ENCODE assay signal across 8 mouse cellular contexts in the genomic region with DNA sequence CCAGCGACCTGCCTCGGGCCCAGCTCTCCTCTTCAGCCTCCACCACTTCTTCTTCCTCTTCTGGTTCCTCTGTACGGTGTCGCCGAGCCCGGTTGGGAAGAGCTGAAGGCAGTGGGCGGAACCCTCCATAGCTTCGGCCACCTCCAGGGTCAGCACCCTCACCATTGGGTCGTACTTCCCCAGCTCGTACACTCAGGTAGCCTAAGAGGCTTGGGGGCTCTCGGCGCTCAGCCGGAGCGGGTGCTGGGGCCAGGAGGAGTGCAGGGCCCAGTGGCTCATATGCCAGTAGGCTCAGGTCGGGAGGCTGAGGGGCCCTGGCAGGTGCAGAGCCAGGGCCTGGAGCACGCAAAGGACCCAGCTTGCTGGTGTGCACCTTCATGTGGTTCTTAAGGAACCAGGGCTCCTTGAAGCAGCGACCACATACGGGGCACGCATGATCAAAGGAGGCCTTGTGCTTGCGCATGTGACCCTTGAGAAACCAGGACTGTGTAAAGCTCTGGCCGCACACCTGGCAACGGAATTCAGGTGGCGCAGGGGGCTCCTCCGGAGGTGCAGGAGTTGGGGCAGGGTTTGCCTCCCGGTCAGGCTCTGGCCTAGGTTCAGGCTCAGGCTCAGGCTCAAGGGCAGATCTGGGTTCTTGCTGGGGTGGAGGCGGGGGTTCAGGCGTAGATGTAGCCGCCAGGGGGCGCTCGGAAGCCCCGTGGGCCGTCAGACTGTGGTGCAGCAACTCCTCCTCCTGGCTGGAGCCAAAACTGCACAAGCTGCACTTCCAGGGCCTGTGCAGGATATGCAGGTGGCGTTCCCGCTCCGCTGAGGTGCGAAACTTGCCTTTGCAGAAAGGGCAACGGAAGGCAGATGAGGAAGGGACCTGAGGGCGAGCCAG. TPM values are rescaled to one million over a fixed set of nuclear protein-coding genes. Genes with fewer than 3 reads are reported as not detected.
A peak's percentile ranks its signal among the peaks of the same experiment; 100 is the strongest.
DNase-seq lines count a peak whose midpoint lies in the region; ATAC-seq and TF ChIP-seq lines count a peak whose summit lies in the region.

No protein-coding gene starts in this region.

- H3K4me2 ChIP-seq in embryonic facial prominence, embryonic 15.5 days (replicated peaks), result peak overlapping the region; percentile 37

- H3K36me3 ChIP-seq in embryonic facial prominence, embryonic 15.5 days, result peaks cover 46% of the 10 kb centered on the region

- ATAC-seq in embryonic facial prominence, embryonic 15.5 days (ENCODE audit: insufficient number of reproducible peaks, low FRiP score, low TSS enrichment, low read depth), result peak; percentile 76
- peak; percentile 82 for ATAC-seq in monocyte, adult 5-6 weeks (replicated peaks; ENCODE audit: insufficient number of reproducible peaks, low FRiP score, low TSS enrichment, poor library complexity, severe bottlenecking)

- no peak overlapping the region; the same call in 1 of the 2 replicates for H3K27ac ChIP-seq in bone marrow, adult 2 months (ENCODE audit: control insufficient read depth, insufficient read depth, low read depth, low read length, poor library complexity)
- H3K27ac ChIP-seq in embryonic facial prominence, embryonic 15.5 days (replicated peaks), result no peak overlapping the region

- H3K4me1 ChIP-seq in bone marrow, adult 2 months (ENCODE audit: control insufficient read depth, insufficient read depth, low read length), result no peaks in the 10 kb centered on the region
- H3K4me1 ChIP-seq in embryonic facial prominence, embryonic 15.5 days, result peaks cover 36% of the 10 kb centered on the region

- no peak overlapping the region for H3K4me3 ChIP-seq in bone marrow, adult 2 months (replicated peaks; ENCODE audit: control insufficient read depth, low read depth, low read length)
- peak overlapping the region; percentile 14 for H3K4me3 ChIP-seq in embryonic facial prominence, embryonic 15.5 days (replicated peaks)

- no peaks in the 10 kb centered on the region for H3K9me3 ChIP-seq in embryonic facial prominence, embryonic 15.5 days (replicated peaks)

- peak; percentile 43; the same call in 1 of the 2 replicates for TF ChIP-seq POLR2A in bone marrow, adult 2 months (IDR thresholded peaks at IDR 0.05; ENCODE audit: borderline replicate concordance, control insufficient read depth, low read depth, low read length)

- 51% methylated on average over 38 of the region's 38 CpGs for WGBS in bone marrow, adult 2 months
- 52% methylated on average over 38 of the region's 38 CpGs for WGBS in embryonic facial prominence, embryonic 15.5 days

- peak; percentile 99 for TF ChIP-seq CTCF in bone marrow, adult 2 months (IDR thresholded peaks at IDR 0.05; ENCODE audit: control insufficient read depth, insufficient read depth, low read length)

- H3K9ac ChIP-seq in embryonic facial prominence, embryonic 15.5 days, result no peak overlapping the region

- DNase-seq in A20 (ENCODE audit: low read depth, low spot score) (peak; percentile 86), liver (peak; percentile 89)
- DNase-seq in heart, adult 9 months (ENCODE audit: low spot score in 2 of 2), result peak; percentile 79 to 86
- peak; percentile 93 for DNase-seq in kidney, adult 9 months
- peak; percentile 81 to 90 for DNase-seq in spleen, postnatal 14 days (ENCODE audit: low spot score in 2 of 2)

- no peaks in the 10 kb centered on the region for H3K27me3 ChIP-seq in embryonic facial prominence, embryonic 15.5 days

RNA-seq across cellular contexts. Expression of a gene that starts 6.9 kb away (rescaled TPM):
- not detected in 2 replicates for polyA plus RNA-seq in bone marrow, adult 2 months (2011; ENCODE audit: insufficient read depth, insufficient read length, low replicate concordance, missing spikeins)
- polyA plus RNA-seq in embryonic facial prominence, embryonic 15.5 days (2015; fragmentation: Nextera tagmentation; extraction: Ambion mirVana), result 0.53 and 0.60 TPM in 2 replicates
- 0.97 TPM in 1 of 3 replicates, not detected in the others for total RNA-seq in monocyte, adult 5-6 weeks (2017)

RNA-seq across cellular contexts. Expression of a gene that starts 12.0 kb away (rescaled TPM):
- 16.1 and 25.9 TPM in 2 replicates for polyA plus RNA-seq in bone marrow, adult 2 months (2011; ENCODE audit: insufficient read depth, insufficient read length, low replicate concordance, missing spikeins)
- 33.7 and 33.8 TPM in 2 replicates for polyA plus RNA-seq in embryonic facial prominence, embryonic 15.5 days (2015; fragmentation: Nextera tagmentation; extraction: Ambion mirVana)
- total RNA-seq in monocyte, adult 5-6 weeks (2017), result 7.1 to 11.0 TPM (median 8.5 TPM) in 3 replicates

RNA-seq across cellular contexts. Expression of a gene that starts 24.0 kb away (rescaled TPM):
- polyA plus RNA-seq in bone marrow, adult 2 months (2011; ENCODE audit: insufficient read depth, insufficient read length, low replicate concordance, missing spikeins), result 21.3 and 23.7 TPM in 2 replicates
- 144 and 150 TPM in 2 replicates for polyA plus RNA-seq in embryonic facial prominence, embryonic 15.5 days (2015; fragmentation: Nextera tagmentation; extraction: Ambion mirVana)
- 2.5 to 9.0 TPM (median 3.2 TPM) in 3 replicates for total RNA-seq in monocyte, adult 5-6 weeks (2017)

RNA-seq across cellular contexts. Expression of a gene that starts 33.7 kb away (rescaled TPM):
- polyA plus RNA-seq in bone marrow, adult 2 months (2011; ENCODE audit: insufficient read depth, insufficient read length, low replicate concordance, missing spikeins), result not detected in 2 replicates
- 0.19 TPM in 1 of 2 replicates, not detected in the other for polyA plus RNA-seq in embryonic facial prominence, embryonic 15.5 days (2015; fragmentation: Nextera tagmentation; extraction: Ambion mirVana)
- total RNA-seq in monocyte, adult 5-6 weeks (2017), result not detected in 3 replicates
